Mouse (Mus musculus): ENCODE data around the gene Rhot2. TPM values are rescaled to one million over a fixed set of nuclear protein-coding genes. Genes with fewer than 3 reads are reported as not detected.

The Rhot2 gene
- total RNA-seq (2023), result 10 to 100 TPM; 28.4 to 34.3 TPM

GRCm38 (mm10) chr17:25844396-25844901 lies at the start of gene Rhot2:
Gene Rhot2, minus strand, starts transcription at chr17:25844851.

GRCm38 (mm10) chr17:25880196-25880910 lies 35.7 kb upstream of the Rhot2 start, which contains the start of gene Wfikkn1:
Gene Wfikkn1, minus strand, starts transcription at chr17:25880858.

GRCm38 (mm10) chr17:25874721-25875170 lies 30.1 kb upstream of the Rhot2 start, which contains the start of gene Mettl26:
Gene Mettl26, plus strand, starts transcription at chr17:25875074.

GRCm38 (mm10) chr17:25868601-25869191 lies 24.0 kb upstream of the Rhot2 start, which contains the start of gene Mcrip2:
Gene Mcrip2, minus strand, starts transcription at chr17:25868764.

GRCm38 (mm10) chr17:25860832-25861703 lies 16.4 kb upstream of the Rhot2 start, which contains the start of gene Wdr90:
Gene Wdr90, minus strand, starts transcription at chr17:25861501.

GRCm38 (mm10) chr17:25841117-25841880 lies 3.4 kb downstream of the Rhot2 start, which contains the start of gene Gm20683:
Gene Gm20683, minus strand, starts transcription at chr17:25841763.

GRCm38 (mm10) chr17:25837076-25837410 lies 7.6 kb downstream of the Rhot2 start, which contains the start of gene Rhbdl1:
Gene Rhbdl1, minus strand, starts transcription at chr17:25837295.

GRCm38 (mm10) chr17:25833291-25833663 lies 11.4 kb downstream of the Rhot2 start, which contains the start of gene Stub1:
Gene Stub1, minus strand, starts transcription at chr17:25833404.

GRCm38 (mm10) chr17:25828712-25829557 lies 15.7 kb downstream of the Rhot2 start, which contains the start of gene Jmjd8:
Gene Jmjd8, plus strand, starts transcription at chr17:25828867.

GRCm38 (mm10) chr17:25823452-25823851 lies 21.2 kb downstream of the Rhot2 start, which contains the start of gene Wdr24:
Gene Wdr24, plus strand, starts transcription at chr17:25823627.

GRCm38 (mm10) chr17:25808789-25809605 lies 35.7 kb downstream of the Rhot2 start, which contains the start of gene Fbxl16:
Gene Fbxl16, plus strand, starts transcription at chr17:25809085.

GRCm38 (mm10) chr17:25796951-25797369 lies 47.7 kb downstream of the Rhot2 start, which contains the start of gene Metrn:
Gene Metrn, minus strand, starts transcription at chr17:25797136.

GRCm38 (mm10) chr17:25795609-25796092 lies 49.0 kb downstream of the Rhot2 start, which contains the start of gene AC134908.4:
Gene AC134908.4, minus strand, starts transcription at chr17:25795659.

GRCm38 (mm10) chr17:25792615-25793014 lies 52.0 kb downstream of the Rhot2 start, which contains the start of gene Fam173a:
Gene Fam173a, minus strand, starts transcription at chr17:25792901.

Other genes starting within 250 kb of the Rhot2 start
- not detected for gene Gng13, start 127.7 kb downstream of the Rhot2 start, total RNA-seq (2023)
- 1 to 10 TPM; 2.6 to 3.9 TPM for gene Chtf18, start 117.4 kb downstream of the Rhot2 start, total RNA-seq (2023)
- gene Rpusd1, start 117.2 kb downstream of the Rhot2 start, total RNA-seq (2023), result 1 to 10 TPM; 6.6 to 7.9 TPM
- not detected for gene Mslnl, start 108.8 kb downstream of the Rhot2 start, total RNA-seq (2023)
- 1 to 10 TPM; 1.2 to 1.3 TPM for gene Msln, start 90.5 kb downstream of the Rhot2 start, total RNA-seq (2023)
- 10 to 100 TPM; 33.1 to 34.7 TPM for gene Narfl, start 71.1 kb downstream of the Rhot2 start, total RNA-seq (2023)
- 10 to 100 TPM; 21.6 to 21.7 TPM for gene Haghl, start 59.2 kb downstream of the Rhot2 start, total RNA-seq (2023)
- gene Ccdc78, start 58.3 kb downstream of the Rhot2 start, total RNA-seq (2023), result not detected
- 10 to 100 TPM; 33.5 to 35.6 TPM for gene Fam173a, start 52.0 kb downstream of the Rhot2 start, total RNA-seq (2023)
- gene AC134908.4, start 49.2 kb downstream of the Rhot2 start, total RNA-seq (2023), result not detected
- gene Metrn, start 47.7 kb downstream of the Rhot2 start, total RNA-seq (2023), result 1 to 10 TPM; 8.0 to 9.9 TPM
- gene Fbxl16, start 35.8 kb downstream of the Rhot2 start, total RNA-seq (2023), result under 1 TPM in 1 of 2 experiments, not detected in 1; 0.24 TPM
- gene Wdr24, start 21.2 kb downstream of the Rhot2 start, total RNA-seq (2023), result 10 to 100 TPM; 13.5 to 14.9 TPM
- gene Jmjd8, start 16.0 kb downstream of the Rhot2 start, total RNA-seq (2023), result 10 to 100 TPM; 23.2 to 28.1 TPM
- gene Stub1, start 11.4 kb downstream of the Rhot2 start, total RNA-seq (2023), result 10 to 100 TPM; 50.8 to 51.1 TPM
- gene Rhbdl1, start 7.6 kb downstream of the Rhot2 start, total RNA-seq (2023), result 1 to 10 TPM; 1.2 to 1.7 TPM
- 1 to 10 TPM in 1 of 2 experiments, under 1 TPM in 1; 0.89 to 4.0 TPM for gene Gm20683, start 3.1 kb downstream of the Rhot2 start, total RNA-seq (2023)
- gene Wdr90, start 16.6 kb upstream of the Rhot2 start, total RNA-seq (2023), result 1 to 10 TPM; 6.0 to 6.2 TPM
- 1 to 10 TPM; 4.8 to 5.5 TPM for gene Mcrip2, start 23.9 kb upstream of the Rhot2 start, total RNA-seq (2023)
- gene Mettl26, start 30.2 kb upstream of the Rhot2 start, total RNA-seq (2023), result 10 to 100 TPM; 10.1 to 11.1 TPM
- 1 to 10 TPM; 3.2 to 3.3 TPM for gene Wfikkn1, start 36.0 kb upstream of the Rhot2 start, total RNA-seq (2023)
- 10 to 100 TPM; 16.5 to 18.1 TPM for gene Rab40c, start 74.9 kb upstream of the Rhot2 start, total RNA-seq (2023)
- gene Pigq, start 100.1 kb upstream of the Rhot2 start, total RNA-seq (2023), result 10 to 100 TPM; 46.9 to 60.5 TPM
- not detected for gene Nhlrc4, start 100.1 kb upstream of the Rhot2 start, total RNA-seq (2023)
- not detected for gene A930017K11Rik, start 107.7 kb upstream of the Rhot2 start, total RNA-seq (2023)
- 10 to 100 TPM; 31.1 to 32.2 TPM for gene Capn15, start 140.9 kb upstream of the Rhot2 start, total RNA-seq (2023)
- 1 to 10 TPM; 5.1 to 6.8 TPM for gene Rab11fip3, start 224.7 kb upstream of the Rhot2 start, total RNA-seq (2023)
- 1 to 10 TPM; 5.0 to 6.8 TPM for gene Decr2, start 245.5 kb upstream of the Rhot2 start, total RNA-seq (2023)